Mouse (Mus musculus) kidney, adult 11 months (tissue): Measurements from ENCODE around the gene Hps1.

ENCODE experiments used
- DNase-seq: peaks from one replicate; pipeline ENCODE4 v3.0.0; 2022

Gene Hps1

DNA sequence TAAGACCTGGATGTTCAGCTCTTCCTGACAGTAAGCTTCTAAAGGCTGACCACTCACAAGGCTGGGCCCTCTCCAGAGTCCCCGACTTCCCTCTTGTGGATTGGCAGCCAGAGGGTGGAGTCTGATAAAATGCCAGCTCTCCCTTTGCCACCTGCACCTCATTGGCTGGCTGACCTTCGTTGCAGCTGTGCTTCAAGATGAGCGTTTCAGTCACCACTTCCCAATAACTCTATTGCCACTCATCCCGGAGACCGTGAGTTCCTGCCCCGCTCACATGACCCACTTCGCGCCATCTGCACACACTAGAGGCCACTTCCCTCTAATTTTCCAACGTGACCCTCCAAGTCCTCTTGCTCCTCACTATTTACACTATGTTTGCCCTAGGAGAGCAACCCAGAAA is 66.0 kb downstream of the Hps1 start:
- no peak for DNase-seq
